Comparison of ENCODE assay signal across 27 mouse cellular contexts in the genomic region with DNA sequence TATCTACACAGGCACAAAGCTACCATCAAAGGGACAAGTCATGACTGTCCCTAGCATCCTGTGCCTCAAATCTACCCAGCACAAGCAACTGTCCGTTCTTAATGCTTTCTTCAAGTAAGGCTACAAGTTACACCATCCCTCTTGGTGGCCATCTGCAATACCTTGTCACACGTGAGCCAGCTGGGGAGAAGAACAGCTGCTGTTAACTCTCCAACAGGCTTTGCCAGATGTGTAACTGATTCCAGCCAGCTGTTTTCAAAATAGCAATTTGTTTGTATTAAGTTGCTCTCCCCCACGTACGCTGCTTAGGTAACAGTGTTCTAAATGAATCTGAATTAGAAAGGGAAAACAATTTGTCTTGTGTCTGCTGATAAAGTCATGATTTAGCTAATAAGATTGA.
DNase-seq lines count a peak whose midpoint lies in the region; ATAC-seq and TF ChIP-seq lines count a peak whose summit lies in the region.
"Had no signal": no experiment of that assay in that cellular context is flagged by ENCODE, and none has a peak within 500 bp of the region (broad histone marks: within the 10 kb centered on the region; RNA-seq: fewer than 3 reads in every experiment).

No protein-coding gene starts in this region.

- no peak for TF ChIP-seq CTCF in hindbrain, postnatal 0 days (IDR thresholded peaks at IDR 0.05; ENCODE audit: low read depth)
- no peak for TF ChIP-seq CTCF in lung, embryonic 14.5 days (IDR thresholded peaks at IDR 0.05; ENCODE audit: low read depth)

- ATAC-seq in hindbrain, postnatal 0 days, result no peak
- ATAC-seq in hindbrain, embryonic 16.5 days, result no peak
- ATAC-seq in lung, embryonic 14.5 days (ENCODE audit: insufficient read depth), result peak; percentile 35; the same call in 1 of the 2 replicates
- ATAC-seq in intestine, embryonic 15.5 days, result no peak
- ATAC-seq: forebrain, embryonic 13.5 days; inflammation-experienced regulatory T-cells, adult 6 months; liver, postnatal 0 days; midbrain, embryonic 16.5 days had no signal

- no peaks in the 10 kb centered on the region for H3K27me3 ChIP-seq in hindbrain, postnatal 0 days (ENCODE audit: insufficient read depth, low read length)
- no peaks in the 10 kb centered on the region for H3K27me3 ChIP-seq in hindbrain, embryonic 16.5 days (replicated peaks; ENCODE audit: control insufficient read depth, insufficient read depth, low read length)
- H3K27me3 ChIP-seq in lung, embryonic 14.5 days (ENCODE audit: insufficient read depth, low read length), result no peaks in the 10 kb centered on the region
- no peaks in the 10 kb centered on the region for H3K27me3 ChIP-seq in intestine, embryonic 15.5 days (replicated peaks)
- H3K27me3 ChIP-seq: embryonic facial prominence, embryonic 13.5 days; forebrain, embryonic 13.5 days; heart, embryonic 12.5 days; neural tube, embryonic 13.5 days had no signal

- DNase-seq in hindbrain, postnatal 0 days (ENCODE audit: low spot score), result peak; percentile 15
- DNase-seq in hindlimb bud, embryonic 11.5 days (ENCODE audit: extremely low spot score, low read depth, low spot score), result peak; percentile 18
- DNase-seq in lung, embryonic 14.5 days, result peak; percentile 55
- DNase-seq in lung, postnatal 4 days, result peak; percentile 6 to 29
- no peak for DNase-seq in right cerebral cortex, adult 18-20 months
- DNase-seq: adrenal gland, postnatal 36 days; cerebellum, adult 11 months; cerebellum, adult 9-11 months; gastrocnemius, postnatal 14 days; heart, adult 18-20 months; kidney, adult 2 months; kidney, postnatal 36 days; liver, postnatal 0 days; retina, postnatal 1 day; right cerebral cortex, postnatal 4 days; thymus, postnatal 25 days had no signal

- WGBS in hindbrain, postnatal 0 days, result 69% methylated on average over 4 of the region's 4 CpGs
- 57% methylated on average over 4 of the region's 4 CpGs for WGBS in hindbrain, embryonic 16.5 days
- WGBS in lung, embryonic 14.5 days, result 34% methylated on average over 4 of the region's 4 CpGs
- 72% methylated on average over 4 of the region's 4 CpGs for WGBS in intestine, embryonic 15.5 days

- no peaks in the 10 kb centered on the region for H3K36me3 ChIP-seq in hindbrain, postnatal 0 days (ENCODE audit: insufficient read depth, low read length)
- H3K36me3 ChIP-seq in hindbrain, embryonic 16.5 days (ENCODE audit: control insufficient read depth, insufficient read depth, low read length), result no peaks in the 10 kb centered on the region
- H3K36me3 ChIP-seq in lung, embryonic 14.5 days (ENCODE audit: insufficient read depth), result no peaks in the 10 kb centered on the region
- H3K36me3 ChIP-seq in intestine, embryonic 15.5 days, result no peaks in the 10 kb centered on the region
- H3K36me3 ChIP-seq: embryonic facial prominence, embryonic 13.5 days; heart, embryonic 12.5 days; midbrain, embryonic 10.5 days; neural tube, embryonic 13.5 days had no signal

- H3K4me2 ChIP-seq in hindbrain, postnatal 0 days (ENCODE audit: low read depth, low read length), result no peak overlapping the region
- H3K4me2 ChIP-seq in hindbrain, embryonic 16.5 days (ENCODE audit: low read length), result no peak overlapping the region
- no peak overlapping the region for H3K4me2 ChIP-seq in lung, embryonic 14.5 days
- no peak overlapping the region for H3K4me2 ChIP-seq in intestine, embryonic 15.5 days (replicated peaks)
- H3K4me2 ChIP-seq: embryonic facial prominence, embryonic 13.5 days; forebrain, embryonic 13.5 days; heart, embryonic 12.5 days; liver, embryonic 11.5 days; neural tube, embryonic 13.5 days had no signal

- H3K9ac ChIP-seq in hindbrain, postnatal 0 days (replicated peaks; ENCODE audit: low read length), result no peak overlapping the region
- H3K9ac ChIP-seq in hindbrain, embryonic 16.5 days (ENCODE audit: low read depth, low read length), result no peak overlapping the region
- no peak overlapping the region for H3K9ac ChIP-seq in lung, embryonic 14.5 days
- H3K9ac ChIP-seq in intestine, embryonic 15.5 days, result no peak overlapping the region
- H3K9ac ChIP-seq: embryonic facial prominence, embryonic 13.5 days; forebrain, embryonic 13.5 days; heart, embryonic 12.5 days; liver, postnatal 0 days; neural tube, embryonic 13.5 days had no signal

- H3K27ac ChIP-seq in hindbrain, postnatal 0 days, result no peak overlapping the region
- no peak overlapping the region for H3K27ac ChIP-seq in hindbrain, embryonic 16.5 days (ENCODE audit: low read depth, low read length)
- H3K27ac ChIP-seq in lung, embryonic 14.5 days (ENCODE audit: low read depth), result no peak overlapping the region
- no peak overlapping the region for H3K27ac ChIP-seq in intestine, embryonic 15.5 days
- H3K27ac ChIP-seq: embryonic facial prominence, embryonic 13.5 days; forebrain, embryonic 13.5 days; midbrain, embryonic 10.5 days; neural tube, embryonic 13.5 days had no signal

- no peak overlapping the region for H3K4me3 ChIP-seq in hindbrain, postnatal 0 days (ENCODE audit: low read length)
- no peak overlapping the region for H3K4me3 ChIP-seq in hindbrain, embryonic 16.5 days (ENCODE audit: low read length)
- H3K4me3 ChIP-seq in lung, embryonic 14.5 days (ENCODE audit: low read depth, low read length), result no peak overlapping the region
- H3K4me3 ChIP-seq in intestine, embryonic 15.5 days (replicated peaks), result no peak overlapping the region
- H3K4me3 ChIP-seq: embryonic facial prominence, embryonic 13.5 days; forebrain, embryonic 13.5 days; heart, embryonic 12.5 days; midbrain, embryonic 10.5 days; myocyte; neural tube, embryonic 13.5 days had no signal

- no peaks in the 10 kb centered on the region for H3K4me1 ChIP-seq in hindbrain, postnatal 0 days (ENCODE audit: insufficient read depth, low read length)
- H3K4me1 ChIP-seq in hindbrain, embryonic 16.5 days (ENCODE audit: control insufficient read depth, insufficient read depth, low read depth, low read length), result no peaks in the 10 kb centered on the region
- H3K4me1 ChIP-seq in lung, embryonic 14.5 days (ENCODE audit: insufficient read depth), result no peaks in the 10 kb centered on the region
- H3K4me1 ChIP-seq in intestine, embryonic 15.5 days (replicated peaks), result no peaks in the 10 kb centered on the region
- H3K4me1 ChIP-seq: forebrain, embryonic 13.5 days; heart, embryonic 12.5 days; midbrain, embryonic 10.5 days; neural tube, embryonic 13.5 days had no signal

- no peaks in the 10 kb centered on the region for H3K9me3 ChIP-seq in hindbrain, postnatal 0 days (ENCODE audit: low read length)
- H3K9me3 ChIP-seq in hindbrain, embryonic 16.5 days (ENCODE audit: control insufficient read depth, low read length), result no peaks in the 10 kb centered on the region
- H3K9me3 ChIP-seq in lung, embryonic 14.5 days (ENCODE audit: low read depth, low read length), result no peaks in the 10 kb centered on the region
- no peaks in the 10 kb centered on the region for H3K9me3 ChIP-seq in intestine, embryonic 15.5 days
- H3K9me3 ChIP-seq: embryonic facial prominence, embryonic 13.5 days; forebrain, embryonic 13.5 days; heart, embryonic 12.5 days; midbrain, embryonic 10.5 days; neural tube, embryonic 13.5 days had no signal
